Mouse (Mus musculus) kidney, adult 8-10 months (tissue): ENCODE data around the gene Mcam.
"Not testable (repeated sequence)": the region's sequence is repeated elsewhere in the genome, so short reads cannot be mapped to it uniquely, and the experiment has no call there.

ENCODE experiments used
- DNase-seq, 2 experiments: peaks; one replicate each; pipeline ENCODE4 v3.0.0; 2022

Mcam gene

GRCm38 (mm10) chr9:44109360-44110095, 24.7 kb upstream of the Mcam start:
- DNase-seq: peak in 1 of 2 experiments; percentile 82

GRCm38 (mm10) chr9:44111909-44112308, 22.4 kb upstream of the Mcam start:
- not testable (repeated sequence) for DNase-seq

GRCm38 (mm10) chr9:44113105-44113789, 21.0 kb upstream of the Mcam start, which contains the start of the genes Gm49380 and Rnf26:
Gene Gm49380, minus strand, starts transcription at chr9:44113500.
Gene Rnf26, minus strand, starts transcription at chr9:44113517.
- peak; percentile 96 to 98 for DNase-seq

GRCm38 (mm10) chr9:44114453-44114852, 19.8 kb upstream of the Mcam start:
- peak in 1 of 2 experiments; percentile 51 for DNase-seq

- no peak for DNase-seq
Measured at GRCm38 (mm10) chr9:44115599-44115998, 18.7 kb upstream of the Mcam start.

GRCm38 (mm10) chr9:44116182-44116581, 18.1 kb upstream of the Mcam start:
- DNase-seq: no peak

GRCm38 (mm10) chr9:44119011-44119410, 15.3 kb upstream of the Mcam start:
- peak in 1 of 2 experiments; percentile 48 for DNase-seq

GRCm38 (mm10) chr9:44119948-44120465, 14.3 kb upstream of the Mcam start:
- DNase-seq: no peak

- DNase-seq: no peak
Measured at GRCm38 (mm10) chr9:44124317-44124716, 10.0 kb upstream of the Mcam start.

GRCm38 (mm10) chr9:44125026-44125425, 9.2 kb upstream of the Mcam start:
- DNase-seq: no peak

GRCm38 (mm10) chr9:44125546-44126428, 8.5 kb upstream of the Mcam start:
- peak; percentile 85 to 92 for DNase-seq

GRCm38 (mm10) chr9:44126746-44127145, 7.5 kb upstream of the Mcam start:
- no peak for DNase-seq

GRCm38 (mm10) chr9:44127351-44127801, 6.9 kb upstream of the Mcam start:
- DNase-seq: peak; percentile 54 to 79

GRCm38 (mm10) chr9:44129633-44130032, 4.6 kb upstream of the Mcam start:
- no peak for DNase-seq

- peak; percentile 76 to 77 for DNase-seq
Measured at GRCm38 (mm10) chr9:44130034-44130433, 4.2 kb upstream of the Mcam start.

GRCm38 (mm10) chr9:44130581-44131275, 3.5 kb upstream of the Mcam start:
- DNase-seq: no peak

- DNase-seq: no peak
Measured at GRCm38 (mm10) chr9:44131276-44131590, 3.0 kb upstream of the Mcam start.

GRCm38 (mm10) chr9:44132200-44132599, 2.1 kb upstream of the Mcam start:
- no peak for DNase-seq

- no peak for DNase-seq
Measured at GRCm38 (mm10) chr9:44133287-44133686, 982 bp upstream of the Mcam start.

GRCm38 (mm10) chr9:44134851-44135730, 822 bp downstream of the Mcam start:
- DNase-seq: peak; percentile 36 to 42

- no peak for DNase-seq
Measured at GRCm38 (mm10) chr9:44135731-44136411, 1.6 kb downstream of the Mcam start.
